Mouse (Mus musculus) adrenal gland, adult 8-10 months (tissue): ENCODE results near the gene Anapc15-ps. TPM values are rescaled to one million over a fixed set of nuclear protein-coding genes. Genes with fewer than 3 reads are reported as not detected.

Experiments
- DNase-seq: peaks from one replicate; pipeline ENCODE4 v3.0.0; 2022
- total RNA-seq, 4 experiments: library from RNA; stranded (reverse); gene quantifications; 2 replicates each; pipeline ENCODE4 v1.2.4; 2022

Anapc15-ps gene
- total RNA-seq, result 1 to 10 TPM in 1 of 4 experiments, not detected in 3; 1.1 TPM

DNA sequence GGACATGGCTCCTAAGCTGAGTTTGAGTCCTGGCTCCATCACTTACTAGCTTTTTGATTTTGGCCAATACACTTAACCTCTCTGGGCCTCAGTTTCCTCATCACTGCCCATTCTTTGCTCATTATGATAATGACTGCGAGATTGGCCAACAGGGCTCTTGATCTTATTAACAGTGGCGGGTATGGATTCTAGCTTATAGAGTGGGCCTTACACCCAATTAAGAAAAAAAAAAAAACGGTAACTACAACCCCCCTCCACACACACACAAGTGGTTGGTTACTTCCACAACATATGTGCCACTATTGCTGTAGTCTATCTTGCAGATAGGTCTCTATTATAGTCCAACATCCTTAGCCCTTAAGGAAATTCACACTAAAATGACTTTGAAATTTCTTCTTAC, at the start of gene Anapc15-ps:
Gene Anapc15-ps, minus strand, starts transcription at position 101 of the 400 bp plus-strand sequence.
- DNase-seq, result no peak

DNA sequence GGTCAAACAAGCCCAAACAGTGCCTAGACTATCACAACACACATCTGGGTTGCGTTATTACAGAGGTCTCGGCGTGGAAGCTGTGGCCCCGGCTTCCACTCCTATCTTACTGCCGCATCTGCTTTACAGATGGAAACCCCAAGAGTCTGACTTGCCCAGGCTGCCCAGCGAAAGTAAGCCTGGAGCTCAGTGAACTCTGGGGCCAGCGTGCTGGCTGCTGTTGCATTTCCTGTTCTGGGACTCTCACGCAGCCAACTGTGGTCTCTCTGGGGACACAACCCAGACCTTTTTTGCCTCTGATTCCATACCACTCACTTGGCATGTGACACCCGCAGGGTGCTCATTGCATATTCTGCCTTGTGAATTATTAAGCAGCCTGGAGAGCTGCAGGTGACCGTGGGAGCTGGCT, 49.0 kb upstream of the Anapc15-ps start:
- no peak for DNase-seq

DNA sequence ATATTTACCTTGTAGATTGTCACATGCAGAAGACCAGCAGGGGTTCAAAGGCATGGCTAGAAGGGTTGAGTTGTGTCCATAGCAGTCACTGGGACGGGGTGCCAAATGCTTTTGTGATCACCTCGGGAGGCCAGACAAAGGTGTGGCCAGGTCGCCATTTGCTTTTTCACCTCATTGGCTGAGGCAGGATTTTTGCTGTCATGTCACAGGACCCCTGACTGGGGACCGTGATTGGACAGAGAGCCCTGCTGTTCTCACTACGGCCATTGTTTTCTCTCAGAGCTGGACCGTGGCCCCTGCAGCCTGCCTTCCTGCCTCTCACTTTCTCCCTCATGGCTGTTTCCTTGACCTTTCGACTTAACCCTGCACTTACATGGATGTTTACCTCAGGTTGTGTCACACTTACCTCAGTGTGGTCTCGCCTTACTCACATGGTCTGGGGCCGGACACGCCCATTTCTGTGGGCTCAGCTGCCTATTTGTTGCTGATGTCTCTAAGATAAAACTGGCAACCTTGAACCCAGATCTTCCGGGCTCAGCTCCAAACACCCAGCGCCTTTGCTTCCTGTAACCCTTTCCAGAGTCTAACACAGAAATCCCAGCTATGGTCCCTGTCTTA, 47.0 kb upstream of the Anapc15-ps start:
- no peak for DNase-seq

DNA sequence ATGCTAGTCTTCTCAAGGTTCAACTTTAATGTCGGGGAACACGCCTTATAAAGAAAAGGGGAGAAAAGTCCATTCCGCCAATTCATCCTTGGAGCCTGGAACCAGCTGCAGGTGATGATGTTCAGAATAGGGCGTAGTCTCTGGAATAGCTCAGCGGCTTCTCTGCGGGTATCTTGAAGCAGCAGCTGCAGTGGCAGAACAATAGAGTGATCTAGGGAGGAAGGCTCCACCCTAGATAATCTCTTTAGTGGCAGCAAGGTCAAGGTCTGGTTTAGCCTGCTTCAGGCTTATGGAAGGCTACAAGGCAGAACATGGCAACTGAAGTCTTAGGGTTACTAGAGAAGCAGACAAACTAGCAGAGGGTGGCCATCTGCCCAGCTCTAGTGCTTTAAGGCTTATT, 46.2 kb upstream of the Anapc15-ps start:
- DNase-seq, result no peak

GRCm38 (mm10) chr10:95718760-95719159, 45.5 kb upstream of the Anapc15-ps start:
- no peak for DNase-seq

DNA sequence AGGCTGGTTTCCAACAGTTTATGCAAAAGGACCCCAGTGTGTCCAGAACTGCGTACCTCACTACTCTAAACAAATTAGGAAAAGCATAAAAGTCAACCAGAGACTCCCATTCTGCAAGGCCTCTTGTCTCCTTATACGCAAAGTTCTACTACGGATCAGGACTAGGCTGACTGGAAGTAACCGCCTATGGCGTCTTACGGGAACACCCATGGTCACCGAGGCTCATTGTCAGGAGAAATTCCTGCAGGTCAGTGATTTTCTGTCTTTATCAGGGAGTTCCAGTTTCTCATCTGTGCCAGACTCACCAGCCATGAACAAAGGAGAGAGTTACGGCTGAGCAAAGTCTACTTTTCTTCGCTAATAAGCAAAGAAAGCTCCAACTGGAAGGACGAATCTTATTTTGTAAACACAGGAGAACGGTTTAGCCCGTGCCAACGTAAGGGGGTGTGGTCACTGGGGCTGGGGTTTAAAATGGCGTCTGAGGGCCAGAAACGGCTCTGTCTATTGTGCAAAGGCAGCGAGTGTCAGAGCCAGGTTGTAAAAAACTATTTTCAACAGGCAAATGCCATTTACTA, 43.9 kb upstream of the Anapc15-ps start:
- no peak for DNase-seq

DNA sequence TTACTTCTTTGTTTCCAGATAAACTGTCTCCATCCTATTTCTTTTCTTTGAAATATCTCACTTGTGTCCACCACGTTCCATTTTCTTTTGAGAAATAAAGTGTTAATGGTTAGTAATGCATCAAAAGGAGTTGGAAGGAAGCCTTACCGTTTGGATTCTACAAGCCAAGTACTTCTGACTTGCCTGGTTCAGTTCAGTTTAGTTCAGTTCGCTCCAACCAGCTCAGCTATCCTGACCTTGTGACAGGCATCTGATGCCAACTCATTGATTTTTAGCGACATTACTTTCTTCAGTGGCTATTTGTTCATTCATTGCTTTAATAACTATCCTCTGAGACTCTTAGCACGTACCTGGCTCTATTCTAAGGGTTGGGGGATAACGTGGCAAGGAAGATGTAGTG, 42.4 kb upstream of the Anapc15-ps start:
- no peak for DNase-seq

GRCm38 (mm10) chr10:95712221-95712620, 39.0 kb upstream of the Anapc15-ps start:
- DNase-seq, result no peak

DNA sequence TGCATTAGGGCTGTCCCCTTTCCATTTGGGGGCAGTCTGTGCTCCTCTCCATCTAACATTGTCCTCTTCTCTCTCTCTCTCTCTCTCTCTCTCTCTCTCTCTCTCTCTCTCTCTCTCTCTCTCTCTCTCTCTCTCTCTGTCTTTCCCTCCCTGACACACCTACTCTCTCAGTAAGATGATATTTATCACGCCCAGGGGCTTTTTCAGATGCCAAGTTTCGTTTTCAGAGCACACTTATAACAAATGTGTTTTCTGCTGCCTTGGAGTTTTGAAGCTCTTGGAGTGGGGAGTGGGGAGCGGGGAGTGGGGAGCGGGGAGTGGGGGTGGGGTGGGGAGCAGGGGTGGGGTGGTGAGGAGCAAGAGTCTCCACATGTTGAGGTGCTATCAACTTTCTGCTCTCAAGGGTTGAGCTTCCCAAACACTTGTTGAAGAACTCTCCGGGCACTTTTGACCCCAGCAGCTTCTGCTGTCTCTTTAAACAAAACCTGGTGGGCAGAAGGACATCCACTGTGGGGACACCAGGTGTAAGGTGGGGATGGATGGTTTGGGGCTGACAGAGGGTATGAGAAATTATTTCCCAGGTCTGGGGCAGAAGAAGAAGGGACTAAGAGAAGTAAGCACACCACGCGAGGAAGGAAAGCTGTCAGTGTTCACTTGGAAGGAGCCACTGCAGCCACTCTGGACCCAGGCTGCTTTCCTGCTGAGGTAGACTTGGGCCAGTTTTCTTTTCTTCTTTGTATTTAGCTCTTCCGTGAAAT, 36.8 kb upstream of the Anapc15-ps start:
- no peak for DNase-seq

GRCm38 (mm10) chr10:95709143-95709880, 36.1 kb upstream of the Anapc15-ps start:
- DNase-seq, result no peak

GRCm38 (mm10) chr10:95708001-95708400, 34.8 kb upstream of the Anapc15-ps start:
- no peak for DNase-seq

DNA sequence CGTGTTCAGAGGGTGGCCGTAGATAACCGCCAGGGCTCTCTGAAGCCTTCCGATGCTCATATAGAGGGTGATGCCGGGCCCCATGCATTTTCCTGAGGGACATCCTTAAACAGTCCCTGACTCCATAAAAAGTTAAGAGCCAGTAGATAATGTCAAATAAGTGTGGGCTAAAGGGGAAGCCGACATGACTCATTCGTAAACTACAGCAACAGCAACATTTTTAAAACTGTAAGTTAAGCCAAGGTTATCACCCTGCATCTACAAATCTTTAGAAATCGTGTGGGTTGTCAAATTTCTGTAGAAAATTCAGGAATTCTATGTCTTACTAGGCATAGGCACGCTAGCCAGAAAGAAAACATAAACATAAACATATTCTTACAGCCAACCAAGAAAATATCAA, 33.6 kb upstream of the Anapc15-ps start:
- no peak for DNase-seq

- no peak for DNase-seq
These were observed 32.5 kb upstream of the Anapc15-ps start for GRCm38 (mm10) chr10:95705747-95706146.

DNA sequence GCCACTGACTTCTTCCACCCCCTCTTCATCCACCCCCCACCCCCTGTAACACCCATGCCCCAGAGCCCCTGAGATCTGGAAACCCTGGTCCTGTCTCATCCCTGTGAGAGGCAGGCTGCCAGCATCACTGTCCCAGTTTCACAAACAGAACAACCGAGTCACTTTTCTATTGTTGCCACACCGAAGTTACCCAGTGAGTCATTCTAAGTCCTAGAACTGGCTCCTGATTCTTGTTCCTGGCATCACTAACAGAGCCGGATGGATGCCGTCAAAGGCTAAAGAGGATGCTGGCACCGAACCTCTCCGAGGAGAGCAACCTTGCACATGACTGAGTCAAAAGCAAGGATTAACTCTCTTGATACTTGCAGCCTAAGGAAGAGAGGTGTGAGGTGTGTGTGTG, 31.6 kb upstream of the Anapc15-ps start:
- DNase-seq, result no peak

DNA sequence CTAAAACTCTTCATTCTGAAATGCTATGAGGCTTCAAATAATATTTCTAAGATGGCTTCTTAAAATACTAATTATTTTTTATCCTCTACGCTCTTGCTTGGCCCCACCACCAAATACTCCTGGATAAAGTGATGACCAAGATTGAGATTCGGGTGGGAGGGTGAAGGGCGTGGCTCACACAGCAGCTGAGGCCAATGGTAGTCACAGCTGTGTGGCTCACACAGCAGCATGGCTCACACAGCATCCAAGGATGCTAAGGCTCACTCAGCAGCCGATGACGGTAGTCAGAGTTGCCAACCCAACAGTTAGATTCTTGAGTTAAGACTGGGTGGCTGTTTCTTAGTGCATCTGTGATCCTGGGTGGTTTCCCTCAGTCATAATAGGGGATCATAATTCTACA, 30.5 kb upstream of the Anapc15-ps start:
- DNase-seq, result no peak

- no peak for DNase-seq
These were observed 27.2 kb upstream of the Anapc15-ps start for GRCm38 (mm10) chr10:95700422-95700821.

DNA sequence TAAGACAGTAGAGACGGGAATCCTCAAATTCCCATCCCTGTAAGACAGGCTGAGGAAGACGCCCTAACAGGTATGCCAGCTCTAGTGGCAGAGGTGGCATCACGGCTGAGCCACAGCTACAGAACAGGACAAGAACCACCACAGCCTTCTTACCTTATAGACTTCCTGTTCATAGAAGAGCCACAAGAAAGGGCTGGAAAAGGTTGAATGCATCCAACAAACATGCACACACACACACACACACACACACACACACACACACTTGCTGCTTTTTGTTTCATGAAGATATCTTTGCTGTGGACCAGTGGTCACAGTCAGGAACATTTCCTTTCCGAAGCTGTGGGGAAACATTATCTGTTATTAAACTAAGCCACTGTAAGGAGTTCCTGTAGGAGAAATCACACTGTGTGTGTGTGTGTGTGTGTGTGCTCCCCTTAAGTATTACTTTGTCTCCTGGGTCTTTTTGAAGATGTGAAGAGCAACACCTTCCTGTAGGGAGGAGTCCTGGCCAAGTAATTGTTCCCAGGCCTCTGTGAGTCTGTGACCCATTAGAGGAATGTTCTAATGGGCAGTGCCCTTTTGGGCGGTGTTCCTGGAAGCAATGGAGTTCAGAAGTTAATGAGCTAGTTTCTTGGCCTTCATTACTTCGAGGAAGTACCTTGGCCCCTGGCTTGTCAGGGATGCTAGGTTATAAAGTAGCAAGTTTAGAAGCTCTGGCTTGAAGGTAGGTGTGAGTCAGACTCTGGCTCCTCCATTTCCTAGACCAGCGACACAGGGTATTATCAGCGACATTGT, 25.9 kb upstream of the Anapc15-ps start:
- no peak for DNase-seq

DNA sequence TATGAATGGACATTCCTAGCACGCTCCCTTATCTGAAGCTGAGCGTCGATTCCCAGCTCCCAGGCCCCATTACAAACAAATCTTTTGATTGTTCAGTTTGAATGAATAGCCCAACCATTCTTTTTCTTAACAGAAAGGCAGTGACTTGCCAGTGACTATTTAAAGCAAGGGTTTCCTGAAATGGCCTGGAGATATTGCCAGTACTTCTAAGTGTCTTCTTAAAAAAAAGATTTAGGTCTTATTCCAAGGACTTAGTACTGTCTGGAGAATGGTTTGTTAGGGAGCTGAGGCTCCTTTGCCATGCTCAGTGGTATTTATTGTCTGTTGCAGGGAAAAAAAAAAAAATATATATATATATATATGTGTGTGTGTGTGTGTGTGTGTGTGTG, 23.0 kb upstream of the Anapc15-ps start:
- no peak for DNase-seq

DNA sequence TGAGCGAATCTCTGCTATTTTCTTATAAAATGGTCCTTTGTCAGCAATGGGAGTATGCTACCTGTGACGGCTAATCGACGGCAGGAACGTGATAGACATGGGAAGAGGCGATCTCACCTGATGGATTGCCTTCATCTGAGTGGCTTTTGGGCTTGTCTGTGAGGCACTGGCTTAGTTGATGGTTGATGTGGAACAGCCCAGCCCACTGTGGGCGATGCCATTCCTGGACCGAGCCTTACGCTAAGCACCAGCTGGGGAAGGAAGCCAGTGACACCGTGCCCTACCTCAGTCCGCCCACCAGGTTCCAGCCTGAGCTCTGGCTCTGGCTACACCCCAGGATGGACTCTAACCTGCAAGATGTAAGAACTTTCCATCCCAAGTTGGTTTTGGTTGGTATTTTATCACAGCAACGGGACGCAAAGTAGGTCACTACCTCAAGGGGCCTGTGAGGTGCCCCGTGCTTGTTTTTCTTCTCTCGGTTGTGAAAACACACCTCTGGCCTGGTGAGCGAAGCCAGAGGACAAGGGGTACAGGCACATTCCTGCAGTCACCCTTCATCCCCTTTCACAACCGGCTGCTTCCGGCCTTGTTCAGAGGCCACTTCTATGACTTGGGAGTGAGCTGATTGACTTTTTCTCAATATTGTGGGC, 22.5 kb upstream of the Anapc15-ps start:
- DNase-seq, result no peak

GRCm38 (mm10) chr10:95694559-95695251, 21.5 kb upstream of the Anapc15-ps start:
- no peak for DNase-seq

DNA sequence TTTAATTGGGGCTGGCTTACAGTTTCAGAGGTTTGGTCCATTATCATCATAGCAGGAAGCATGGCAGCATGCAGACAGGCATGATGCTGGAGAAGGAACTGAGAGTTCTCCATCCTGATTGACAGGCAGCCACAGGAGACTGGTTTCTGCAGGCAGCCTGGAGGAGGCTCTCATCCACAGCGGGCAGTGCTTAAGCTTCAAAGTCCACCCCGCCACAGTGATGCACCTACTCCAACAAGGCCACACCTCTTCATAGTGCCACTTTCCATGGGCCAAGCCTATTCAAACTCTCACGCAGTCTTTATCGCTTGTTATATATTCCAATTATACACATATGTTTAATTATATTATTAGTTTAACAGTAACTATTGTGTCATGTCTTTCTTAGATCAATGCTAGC, 18.1 kb upstream of the Anapc15-ps start:
- no peak for DNase-seq
